Mouse (Mus musculus) ES-Bruce4 (cell line): ENCODE measurements at regions not wholly inside any gene's neighbourhood (a gene's known extent, or its start where the extent isn't known, plus 50 kb on each side); places are given as distances from the start of the nearest gene placed in this dataset.

Source experiments
- H3K27ac ChIP-seq: 2 replicates; pipeline ENCODE4 v1.5.1; 2012; ENCODE audit warnings: low read length, inconsistent platforms; ENCODE audit not compliant: insufficient read depth
- H3K27me3 ChIP-seq: 2 replicates; pipeline ENCODE4 v1.6.1; 2012; ENCODE audit warnings: mild to moderate bottlenecking, low read length, inconsistent platforms; ENCODE audit not compliant: control insufficient read depth, poor library complexity, insufficient read depth, severe bottlenecking
- H3K36me3 ChIP-seq: 2 replicates; pipeline ENCODE4 v1.6.1; 2012; ENCODE audit warnings: inconsistent platforms, mild to moderate bottlenecking, low read length, moderate library complexity; ENCODE audit not compliant: control insufficient read depth, poor library complexity, insufficient read depth, severe bottlenecking
- H3K4me1 ChIP-seq: one replicate; pipeline ENCODE4 v1.8.1; 2011; ENCODE audit warnings: low read length; ENCODE audit not compliant: control insufficient read depth, insufficient read depth
- H3K4me3 ChIP-seq: 2 replicates; pipeline ENCODE4 v1.5.1; 2011; ENCODE audit warnings: low read depth, mild to moderate bottlenecking, low read length
- H3K9ac ChIP-seq: 2 replicates; pipeline ENCODE4 v1.6.1; 2012; ENCODE audit warnings: low read depth, mild to moderate bottlenecking, inconsistent platforms; ENCODE audit not compliant: poor library complexity, severe bottlenecking
- H3K9me3 ChIP-seq: replicated peaks from 2 replicates; pipeline ENCODE4 v1.6.1; 2012; ENCODE audit warnings: mild to moderate bottlenecking, low read length, inconsistent platforms; ENCODE audit not compliant: control insufficient read depth, poor library complexity, insufficient read depth, severe bottlenecking
- CTCF ChIP-seq: IDR thresholded peaks from one replicate; pipeline ENCODE4 v1.8.1; 2011; ENCODE audit warnings: low read depth, low read length
- EP300 ChIP-seq: IDR thresholded peaks from 2 replicates; pipeline ENCODE4 v1.6.1; 2011; ENCODE audit warnings: low read depth, low read length; ENCODE audit not compliant: insufficient read depth
- POLR2A ChIP-seq: IDR thresholded peaks from one replicate; pipeline ENCODE4 v1.8.1; 2011; ENCODE audit warnings: low read length; ENCODE audit not compliant: insufficient read depth

- Histone ChIP-seq H3K27me3 (no peaks in the 10 kb centered on the region), H3K9me3 (no peaks in the 10 kb centered on the region), H3K4me3 (no peak overlapping the region), H3K36me3 (no peaks in the 10 kb centered on the region), H3K4me1 (no peaks in the 10 kb centered on the region), H3K9ac (no peak overlapping the region), H3K27ac (no peak overlapping the region)
- TF ChIP-seq EP300 = no peak
- no peak for TF ChIP-seq POLR2A
- TF ChIP-seq CTCF = no peak
Measured at GRCm38 (mm10) chr10:67695891-67696853, 147.4 kb upstream of the Ado start.

GRCm38 (mm10) chr10:67694751-67695150 lies 146.0 kb upstream of the Ado start:
- no peak overlapping the region for H3K4me3 ChIP-seq
- TF ChIP-seq CTCF = no peak
- no peak for TF ChIP-seq POLR2A
- TF ChIP-seq EP300 = no peak
- no peak overlapping the region for H3K9ac ChIP-seq
- no peak overlapping the region for H3K27ac ChIP-seq
- H3K36me3 ChIP-seq = no peaks in the 10 kb centered on the region
- H3K27me3 ChIP-seq = no peaks in the 10 kb centered on the region
- H3K9me3 ChIP-seq = no peaks in the 10 kb centered on the region
- H3K4me1 ChIP-seq = no peaks in the 10 kb centered on the region

- TF ChIP-seq POLR2A (no peak), CTCF (no peak), EP300 (no peak)
- Histone ChIP-seq H3K9me3 (no peaks in the 10 kb centered on the region), H3K4me1 (no peaks in the 10 kb centered on the region), H3K4me3 (no peak overlapping the region), H3K36me3 (no peaks in the 10 kb centered on the region), H3K27ac (no peak overlapping the region), H3K9ac (no peak overlapping the region), H3K27me3 (no peaks in the 10 kb centered on the region)
Measured at GRCm38 (mm10) chr10:67693586-67693985, 144.8 kb upstream of the Ado start.

GRCm38 (mm10) chr10:67689944-67690670 lies 141.4 kb upstream of the Ado start:
- Histone ChIP-seq H3K27ac (no peak overlapping the region), H3K36me3 (no peaks in the 10 kb centered on the region), H3K27me3 (no peaks in the 10 kb centered on the region), H3K9me3 (no peaks in the 10 kb centered on the region), H3K4me1 (no peaks in the 10 kb centered on the region), H3K9ac (no peak overlapping the region), H3K4me3 (no peak overlapping the region)
- TF ChIP-seq EP300 = no peak
- TF ChIP-seq CTCF = no peak
- no peak for TF ChIP-seq POLR2A

- H3K4me1 ChIP-seq = no peaks in the 10 kb centered on the region
Measured at GRCm38 (mm10) chr10:67679382-67679781, 130.6 kb upstream of the Ado start.

More at GRCm38 (mm10) chr10:67679382-67679781, 130.6 kb upstream of the Ado start:
- Histone ChIP-seq H3K27ac (no peak overlapping the region), H3K27me3 (no peaks in the 10 kb centered on the region), H3K9me3 (no peaks in the 10 kb centered on the region), H3K36me3 (no peaks in the 10 kb centered on the region), H3K4me3 (no peak overlapping the region), H3K9ac (no peak overlapping the region)
- no peak for TF ChIP-seq CTCF
- no peak for TF ChIP-seq POLR2A
- TF ChIP-seq EP300 = no peak
